Mouse (Mus musculus) urinary bladder, postnatal 14 days (tissue): ENCODE data around the gene Skap1.

Experiments used
- DNase-seq: peaks from one replicate; pipeline ENCODE4 v3.0.0; 2021; ENCODE audit warnings: low spot score

Skap1 gene

DNA sequence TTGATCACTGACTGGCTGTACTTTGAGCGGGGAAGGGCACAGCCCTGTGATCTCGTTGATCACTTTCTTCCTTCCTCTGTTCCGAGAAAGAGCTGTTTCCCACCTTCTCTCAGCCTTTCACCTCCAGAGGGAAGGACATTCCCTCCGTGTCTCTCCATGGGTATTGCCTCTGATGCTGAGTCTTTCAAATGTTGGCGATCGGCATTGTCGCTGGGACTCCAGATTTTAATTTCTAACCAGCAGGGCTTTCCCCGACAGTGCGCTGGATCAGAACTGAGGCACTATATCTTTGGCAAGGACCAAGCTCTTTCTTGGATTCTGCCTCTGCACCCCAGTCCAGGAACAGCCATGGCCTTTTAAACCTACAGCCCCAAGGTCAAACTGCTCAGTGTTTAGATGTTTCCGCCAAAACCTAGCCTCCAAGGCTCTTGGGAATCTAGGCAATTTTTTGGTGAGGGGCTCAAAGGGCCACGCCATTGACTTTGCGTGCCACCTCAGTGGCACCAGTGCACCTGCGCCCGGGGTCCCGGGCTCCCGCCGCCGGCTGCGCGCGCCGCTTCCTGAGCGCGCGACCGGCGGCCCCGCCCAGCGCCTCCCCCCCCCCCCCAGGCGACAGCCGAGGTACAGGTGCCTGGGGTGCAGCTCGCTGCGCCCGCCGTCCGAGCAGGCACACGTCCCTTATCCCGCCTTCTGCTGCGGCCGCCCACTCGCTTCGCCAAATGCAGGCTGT, at the start of gene Skap1:
Gene Skap1 (plus strand): TSS at position 608 of the 730 bp plus-strand sequence.
- DNase-seq, result no peak

DNA sequence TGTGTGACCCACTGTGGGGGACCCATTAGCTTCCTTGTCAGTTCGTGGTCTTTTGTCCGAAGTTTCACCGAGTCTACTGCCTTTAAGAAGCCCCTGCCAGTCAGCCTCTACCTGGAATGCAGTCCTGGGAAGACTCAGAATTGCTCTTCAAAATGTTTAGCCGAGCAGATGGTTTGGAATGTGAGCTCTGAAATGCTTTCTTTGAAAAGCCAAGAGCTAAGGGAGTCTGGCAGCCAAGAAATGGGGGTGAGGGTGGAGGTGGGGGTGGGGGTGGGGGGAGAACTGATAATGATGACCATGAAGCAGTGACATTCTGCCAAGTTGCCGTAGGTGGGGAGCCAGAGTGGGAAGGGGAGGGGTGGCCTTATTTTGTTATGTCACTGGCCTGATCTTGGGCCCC, 43.3 kb upstream of the Skap1 start:
- no peak for DNase-seq

DNA sequence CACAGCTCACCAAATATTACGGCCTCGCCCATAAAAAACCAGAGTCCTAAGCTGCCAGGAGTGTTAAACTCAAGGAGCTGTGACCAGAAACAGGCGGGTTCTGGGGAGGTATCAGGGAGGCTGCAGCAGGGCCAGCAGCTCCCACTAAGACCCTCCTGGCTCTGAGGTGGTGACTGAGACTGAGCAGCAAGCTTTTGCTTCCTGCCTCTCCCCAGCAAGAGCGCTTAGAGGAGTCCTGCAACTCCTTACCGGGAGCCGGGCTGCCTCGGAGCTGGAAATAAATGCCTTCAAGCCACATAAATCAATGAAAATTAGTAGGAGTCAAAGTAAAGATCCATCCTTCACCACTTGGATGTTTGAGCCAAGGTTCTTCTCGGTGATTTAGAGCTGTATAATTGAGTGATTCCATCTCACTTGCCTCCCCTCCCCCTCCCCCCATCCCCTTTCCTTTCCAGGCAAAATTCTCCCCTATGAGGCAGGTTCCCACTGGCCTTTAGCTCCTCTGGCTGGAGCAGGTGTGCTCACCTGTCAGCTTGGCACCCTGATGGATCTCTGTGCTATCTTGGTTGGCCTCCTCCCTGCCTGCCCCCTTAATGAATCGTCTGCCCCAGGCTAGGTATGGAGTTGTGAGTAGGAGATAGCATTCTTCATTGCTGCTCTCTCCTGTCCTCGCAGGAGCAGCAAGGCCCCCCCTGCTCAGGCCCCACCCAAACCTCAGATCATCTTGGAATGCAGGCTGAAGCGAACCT, 42.7 kb upstream of the Skap1 start:
- no peak for DNase-seq

DNA sequence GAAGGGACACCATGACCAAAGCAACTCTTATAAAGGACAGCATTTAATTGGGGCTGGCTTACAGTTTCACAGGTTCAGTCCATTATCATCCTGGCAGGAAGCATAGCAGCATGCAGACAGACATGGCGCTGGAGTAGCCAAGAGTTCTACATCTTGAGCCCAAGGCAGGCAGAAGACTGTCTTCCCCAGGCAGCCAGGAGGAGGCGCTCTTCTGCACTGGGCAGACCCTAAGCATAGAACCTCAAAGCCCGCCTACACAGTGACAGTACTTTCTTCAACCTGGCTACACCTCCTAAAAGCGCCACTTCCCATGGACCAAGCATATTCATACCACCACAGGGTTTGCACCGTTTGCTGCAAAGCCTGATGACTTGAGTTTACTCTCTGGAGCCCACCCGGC, 39.2 kb upstream of the Skap1 start:
- no peak for DNase-seq

DNA sequence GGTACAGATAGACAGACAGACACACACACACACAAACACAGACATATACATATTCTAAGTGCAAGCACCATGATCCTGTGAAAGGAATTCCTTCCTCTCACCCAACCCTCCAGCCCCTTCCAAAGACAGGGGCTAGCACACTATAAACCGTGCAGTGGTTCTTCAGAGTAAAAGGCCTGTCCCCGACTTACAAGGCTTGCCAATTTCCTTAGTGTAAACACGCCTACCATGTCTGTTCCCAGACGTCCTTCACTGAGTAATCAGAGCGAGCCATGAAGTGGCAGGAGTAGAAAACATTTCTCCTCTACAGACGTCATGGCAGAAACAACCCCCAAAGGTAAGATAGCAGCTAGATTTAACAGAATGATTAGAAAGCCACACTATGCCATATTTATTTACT, 38.2 kb upstream of the Skap1 start:
- no peak for DNase-seq

DNA sequence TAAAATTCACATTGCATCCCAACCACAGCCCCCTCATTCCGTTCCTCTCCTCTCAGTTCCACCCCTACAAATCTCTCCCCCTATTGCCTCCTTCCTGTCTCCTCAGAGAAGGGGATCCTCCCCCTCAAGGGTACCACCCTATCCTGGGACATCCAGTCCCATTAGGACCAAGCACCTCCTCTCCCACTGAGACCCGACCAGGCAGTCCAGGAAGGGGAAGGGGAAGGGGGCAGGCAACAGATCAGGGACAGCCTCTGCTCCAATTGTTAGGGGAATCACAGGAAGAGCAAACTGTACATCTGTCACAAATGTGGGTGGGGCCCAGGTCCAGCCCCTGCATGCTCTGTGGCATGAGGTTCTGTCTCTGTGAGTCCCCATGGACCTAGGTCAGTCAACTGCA, 37.6 kb upstream of the Skap1 start:
- DNase-seq, result no peak

DNA sequence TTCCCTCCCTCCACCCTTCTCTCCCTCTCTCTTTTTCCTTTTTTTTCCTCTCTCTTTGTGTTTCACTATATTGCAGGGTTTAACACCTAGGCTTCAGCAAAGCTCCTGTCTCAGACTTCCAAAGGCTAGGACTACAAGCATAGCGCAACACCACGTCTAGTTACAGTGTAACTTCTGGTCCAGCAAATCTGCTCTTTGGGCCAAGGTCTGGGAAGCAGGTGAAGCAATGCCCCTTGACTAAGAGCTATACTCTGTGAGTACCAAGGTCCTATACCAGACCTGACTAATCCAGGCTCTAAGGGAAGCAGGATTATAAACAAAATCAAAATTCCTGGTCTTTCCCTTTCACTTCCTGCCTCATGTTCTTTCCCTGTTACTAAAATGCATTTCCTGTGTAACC, 35.3 kb upstream of the Skap1 start:
- DNase-seq, result no peak

DNA sequence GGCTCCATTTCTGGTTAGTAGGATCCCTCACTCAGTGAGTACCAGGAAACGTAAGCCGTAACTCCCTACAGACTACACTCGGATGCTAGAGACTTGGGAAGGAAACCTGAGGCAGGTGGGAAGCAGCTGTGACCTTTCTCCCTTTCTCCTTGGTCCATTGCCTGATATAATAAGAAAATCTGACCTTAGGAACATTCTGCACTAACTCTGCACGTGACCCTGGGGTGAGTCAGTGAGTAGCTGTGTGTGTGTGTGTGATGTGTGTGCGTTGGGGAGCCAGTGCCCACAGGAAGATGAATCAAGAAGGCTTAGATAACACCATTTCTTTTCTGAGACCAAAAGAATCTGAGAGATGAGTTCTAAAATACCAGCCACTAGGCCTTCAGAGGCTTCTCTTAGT, 34.5 kb upstream of the Skap1 start:
- DNase-seq, result no peak

DNA sequence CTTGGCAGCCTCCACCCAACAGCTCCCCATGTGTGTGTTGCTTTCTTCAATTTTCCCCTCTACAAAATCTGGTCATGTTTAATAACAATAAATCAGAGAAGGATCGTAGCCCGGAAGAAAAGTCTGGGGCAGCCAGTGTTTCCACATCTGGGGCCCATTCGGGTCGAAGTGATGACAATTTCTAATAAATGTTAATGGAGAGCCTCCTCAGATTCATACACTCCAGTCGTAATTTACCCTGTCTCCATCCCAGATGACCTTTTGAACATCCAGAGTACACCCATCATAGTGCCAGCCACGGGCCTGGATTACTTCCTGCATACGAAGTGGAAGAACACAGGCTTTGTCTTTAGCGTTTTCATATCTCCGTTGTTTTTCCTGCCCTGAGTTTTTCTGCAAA, 32.5 kb upstream of the Skap1 start:
- DNase-seq, result no peak

DNA sequence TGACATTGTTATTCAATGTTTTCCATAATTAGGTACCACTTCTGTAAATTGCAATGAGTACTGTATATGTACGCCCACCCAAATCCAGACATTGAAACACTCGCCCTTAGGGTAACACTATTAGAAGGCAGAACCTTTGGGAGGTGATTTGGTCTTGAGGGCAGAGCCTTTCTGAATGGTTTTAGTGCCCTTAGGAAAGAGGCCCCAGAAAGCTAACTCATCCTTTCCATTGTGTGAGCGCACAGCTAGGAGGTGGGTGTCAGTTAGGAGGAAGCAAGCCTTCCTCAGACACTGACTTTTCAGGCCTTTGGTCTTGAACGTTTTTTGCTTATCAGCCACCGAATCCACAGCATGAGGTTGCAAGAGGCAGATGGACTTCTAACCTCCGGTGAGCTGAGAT, 29.5 kb upstream of the Skap1 start:
- DNase-seq, result no peak

DNA sequence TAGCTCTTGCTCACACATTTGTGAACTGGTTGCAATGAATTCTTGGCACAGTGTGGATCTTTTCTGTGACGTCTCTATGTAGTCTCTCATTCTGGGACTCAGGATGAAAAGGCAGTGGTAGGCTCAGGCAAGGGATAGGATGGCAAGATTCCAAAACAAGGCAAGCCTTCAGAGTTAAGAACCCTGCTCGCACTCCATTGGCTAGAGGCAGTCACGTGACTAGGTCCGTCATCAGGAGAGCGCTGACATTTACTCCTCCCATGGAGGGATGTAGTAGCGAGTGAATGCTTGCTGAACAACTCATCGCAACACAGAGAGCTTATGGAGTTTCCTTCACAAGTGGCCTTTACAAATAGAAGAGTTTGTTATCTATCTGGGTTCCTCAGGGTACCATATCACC, 27.9 kb upstream of the Skap1 start:
- no peak for DNase-seq

DNA sequence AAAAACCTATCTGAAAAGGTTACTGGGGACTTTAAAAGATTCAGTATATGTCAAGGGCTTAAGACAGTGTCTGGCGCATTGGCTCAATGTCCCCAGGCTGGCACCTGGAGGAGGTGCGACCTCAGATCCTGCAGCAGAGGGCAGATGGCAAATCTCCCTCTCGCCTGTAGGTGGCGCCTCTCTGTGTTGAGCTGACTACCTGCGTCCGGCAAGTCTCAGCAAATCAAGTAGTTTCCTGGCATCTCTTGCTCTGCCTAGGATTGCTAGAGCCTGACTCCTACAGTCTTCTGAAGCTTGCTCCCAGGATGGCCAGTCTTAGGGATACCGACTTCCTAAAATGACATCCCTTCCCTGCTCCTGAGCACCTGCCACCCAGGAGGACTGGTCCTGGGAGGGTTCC, 25.6 kb upstream of the Skap1 start:
- DNase-seq, result peak; percentile 66

DNA sequence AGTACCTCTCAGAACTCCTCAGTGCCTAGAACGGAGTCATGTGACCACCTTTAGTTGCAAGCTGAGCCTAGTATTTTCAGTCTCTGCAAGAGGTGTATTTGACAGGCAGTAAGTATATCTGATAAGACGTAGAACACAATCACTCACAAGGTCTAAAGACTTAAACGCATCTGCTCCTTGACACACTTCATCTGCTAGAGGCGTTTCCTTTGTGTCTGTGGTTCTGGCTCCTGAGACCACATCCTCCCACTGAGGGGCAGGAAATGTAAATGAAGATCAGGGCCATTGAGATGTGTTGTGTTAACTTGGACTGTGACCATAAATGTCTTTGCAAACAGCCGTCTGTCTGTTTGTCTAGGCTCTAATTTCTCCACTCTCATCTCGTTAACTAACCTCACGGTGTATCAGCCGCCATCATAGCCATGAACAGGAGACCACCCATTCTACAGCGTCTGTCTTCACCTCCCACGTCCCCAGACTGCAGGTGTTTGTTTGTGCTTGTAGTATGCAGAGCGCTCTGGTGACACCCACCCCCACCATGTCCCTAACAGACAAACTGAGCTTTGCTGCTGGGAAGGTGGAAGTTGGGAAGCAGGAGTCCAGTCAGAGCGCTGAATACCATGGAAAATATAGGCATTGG, 22.7 kb upstream of the Skap1 start:
- DNase-seq, result no peak

DNA sequence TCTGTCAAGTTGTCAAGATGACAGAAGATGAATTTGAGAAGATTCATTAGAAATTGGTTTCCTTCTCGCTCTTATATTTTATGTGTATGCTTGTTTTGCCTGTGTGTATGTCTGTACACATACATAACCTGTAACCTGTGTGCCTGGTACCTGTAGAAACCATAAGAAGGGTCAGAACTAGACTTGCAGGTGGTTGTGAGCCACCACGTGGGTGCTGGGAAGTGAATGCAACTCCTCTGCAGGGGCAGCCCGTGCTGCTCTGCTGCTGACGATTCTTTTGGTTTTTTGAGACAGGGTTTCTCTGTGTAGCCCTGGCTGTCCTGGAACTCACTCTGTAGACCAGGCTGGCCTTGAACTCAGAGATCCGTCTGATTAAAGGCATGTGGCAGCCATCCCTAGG, 21.9 kb upstream of the Skap1 start:
- DNase-seq, result no peak

DNA sequence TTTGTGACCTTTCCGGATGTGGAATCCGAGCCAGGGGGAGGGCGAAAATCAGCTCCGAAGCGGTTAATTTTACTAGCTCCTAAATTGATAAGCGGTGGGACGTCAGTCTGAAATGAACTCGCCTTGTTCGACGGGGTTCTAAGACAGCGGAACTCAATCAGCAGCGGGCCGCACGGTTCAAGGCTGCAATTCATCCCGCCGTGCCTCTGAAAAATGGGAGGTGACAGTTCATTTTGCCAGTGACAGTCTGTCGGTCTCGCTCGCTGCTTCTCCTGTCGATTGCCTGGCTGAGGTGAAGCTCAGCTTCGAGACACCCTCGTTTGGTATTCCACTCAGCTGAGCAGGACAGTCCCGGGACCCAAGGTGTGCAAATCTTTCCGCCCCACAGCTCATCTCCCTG, 16.5 kb upstream of the Skap1 start:
- no peak for DNase-seq

DNA sequence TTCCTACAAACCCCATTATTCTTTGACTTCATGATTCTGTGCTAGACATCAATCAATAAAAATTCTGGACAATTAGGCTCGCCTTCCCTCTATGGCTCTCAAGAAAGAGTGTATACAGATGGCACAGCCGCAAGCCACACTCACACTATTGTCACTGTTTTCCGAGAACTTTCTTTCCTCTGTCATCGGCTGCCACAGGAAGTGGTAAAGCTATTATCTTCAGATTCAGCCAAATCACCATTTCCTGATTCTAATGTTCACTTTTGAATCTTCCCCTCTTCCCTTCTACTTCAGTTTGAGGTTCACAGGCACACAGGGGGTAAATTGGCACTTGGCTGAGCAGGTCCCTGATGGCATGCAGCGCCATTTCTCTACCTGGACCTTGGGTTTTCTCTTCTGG, 9.3 kb upstream of the Skap1 start:
- no peak for DNase-seq

DNA sequence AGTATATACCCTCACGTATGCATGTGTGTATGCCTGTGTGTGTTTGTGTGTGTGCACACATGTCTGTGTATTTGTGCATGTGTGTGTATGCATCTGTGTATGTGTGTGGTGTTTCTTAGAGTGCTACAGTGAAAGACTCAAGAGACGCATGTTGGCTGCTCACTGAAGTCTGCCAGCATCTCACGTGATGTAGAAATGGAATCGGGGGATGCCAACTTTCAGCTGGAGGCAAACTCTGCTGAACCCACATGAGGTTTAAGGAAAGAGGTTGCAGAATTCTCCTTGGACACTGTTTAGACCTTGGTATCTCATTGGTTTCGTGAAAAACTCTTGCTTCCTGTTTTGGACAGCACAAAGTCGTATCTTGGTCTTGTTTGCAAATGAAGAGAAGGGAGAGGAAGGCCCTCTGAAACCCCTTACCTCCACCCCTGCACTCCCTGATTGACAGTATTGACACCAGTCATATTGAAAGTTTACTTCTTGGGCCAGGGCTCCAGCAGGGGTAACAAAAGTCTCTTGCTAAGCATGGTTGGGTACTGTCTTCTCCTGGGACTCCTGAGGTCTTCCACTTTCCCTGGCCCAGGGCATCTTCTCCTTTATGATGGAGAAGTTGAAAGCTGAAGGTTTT, 8.6 kb upstream of the Skap1 start:
- DNase-seq, result no peak

DNA sequence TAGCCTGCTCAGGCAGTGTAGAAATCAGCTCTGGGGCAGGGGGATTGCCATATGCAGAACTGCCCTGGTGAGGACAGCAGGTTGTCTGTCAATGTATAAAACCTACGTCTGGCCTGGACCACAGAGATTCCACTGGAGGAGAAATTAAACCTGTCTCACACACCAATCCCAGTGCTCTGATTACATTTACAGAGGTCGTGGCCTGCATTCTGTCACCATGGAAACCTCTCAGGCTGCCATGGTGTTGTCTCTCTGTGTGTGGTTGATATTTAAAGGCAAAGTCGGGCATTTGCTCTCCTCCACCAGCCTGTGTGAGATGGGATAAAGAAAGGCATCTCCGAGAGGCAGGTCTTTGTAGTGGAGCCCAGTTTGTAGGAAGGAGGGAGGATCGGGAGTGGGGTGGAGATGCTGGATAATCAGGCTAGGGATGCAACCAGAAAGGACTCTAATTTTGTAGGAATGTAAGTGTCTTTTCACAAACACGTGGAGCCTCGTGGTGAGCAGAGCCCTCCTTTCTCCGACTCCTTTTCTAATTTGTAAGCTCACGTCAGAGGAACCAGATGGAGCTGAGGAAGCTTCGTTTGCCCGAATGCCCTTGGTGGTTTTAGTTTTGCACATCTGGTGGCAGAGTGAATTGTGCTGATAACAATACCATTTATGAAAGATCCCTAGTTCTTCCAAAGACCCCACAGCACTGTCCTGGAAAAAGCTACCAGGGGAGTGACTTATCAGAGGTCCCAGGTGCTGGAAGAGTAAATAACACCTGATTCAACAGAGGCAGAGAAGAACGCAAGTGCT, 7.7 kb upstream of the Skap1 start:
- DNase-seq, result no peak

DNA sequence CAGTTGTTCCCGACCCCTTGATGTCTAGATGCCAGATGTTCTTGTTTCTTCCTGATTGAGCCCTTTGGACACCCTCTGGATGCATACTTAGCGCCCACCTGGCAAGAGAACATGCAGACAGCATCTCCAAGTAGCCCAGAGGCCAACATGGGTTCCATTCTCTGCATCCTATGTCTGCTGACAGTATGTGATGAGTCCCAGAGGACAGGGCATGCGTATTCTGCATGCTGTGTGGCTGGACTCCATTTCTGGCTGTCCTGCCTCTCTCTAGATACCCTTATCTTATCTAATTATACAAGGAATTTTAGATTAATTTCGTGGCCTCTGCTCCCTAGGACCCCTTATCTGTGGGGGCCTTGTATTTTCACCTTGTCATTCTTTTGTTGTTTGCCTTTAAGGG, 2.6 kb upstream of the Skap1 start:
- DNase-seq, result no peak

DNA sequence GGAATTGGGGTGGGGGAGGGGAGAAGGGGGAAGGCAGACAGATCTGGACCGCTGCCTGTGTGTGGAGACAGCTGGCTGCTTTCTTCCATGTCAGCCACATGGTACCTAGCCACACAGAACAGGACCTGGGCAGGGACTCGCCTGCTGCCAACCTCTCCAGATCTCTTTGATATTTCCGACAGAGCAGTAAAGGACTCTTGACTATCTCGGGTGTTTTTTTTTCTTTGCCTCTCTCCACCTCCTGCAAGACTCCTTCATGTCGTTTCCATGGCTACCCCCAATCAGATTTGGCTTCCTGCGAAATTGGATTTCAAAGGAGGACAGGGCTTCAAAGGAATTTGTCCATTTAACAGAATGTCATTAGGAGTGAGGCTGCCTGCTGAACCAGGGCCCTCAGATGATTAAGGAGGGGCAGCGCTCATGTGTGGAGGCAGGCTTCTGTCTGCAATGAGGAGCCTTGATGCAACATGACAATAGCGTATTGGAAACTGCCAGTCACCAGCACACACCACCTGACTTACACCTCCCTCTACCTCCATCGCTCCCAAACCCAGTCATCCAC, 2.1 kb upstream of the Skap1 start:
- DNase-seq, result no peak

DNA sequence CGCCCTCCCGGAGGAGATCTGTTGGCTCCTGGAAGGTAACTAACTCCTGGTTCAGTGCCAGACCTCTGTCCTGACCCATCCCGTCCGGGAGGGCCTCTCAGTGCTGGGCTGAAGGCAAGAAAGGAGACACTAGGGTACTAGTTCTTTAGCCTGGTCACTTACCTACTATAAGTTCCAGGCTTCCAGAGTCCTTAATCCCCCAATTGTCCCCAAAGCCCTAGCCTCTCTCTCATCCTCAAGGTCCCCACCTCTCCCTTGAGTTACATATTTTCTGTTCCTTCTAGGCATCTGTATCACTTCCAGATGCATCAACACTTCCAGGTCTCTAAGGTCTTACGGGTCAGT, 295 bp downstream of the Skap1 start:
- peak; percentile 7 for DNase-seq
